Mouse (Mus musculus): ENCODE results near the gene Rps27rt. TPM values are rescaled to one million over a fixed set of nuclear protein-coding genes. Genes with fewer than 3 reads are reported as not detected.
"Not testable (repeated sequence)": the region's sequence is repeated elsewhere in the genome, so short reads cannot be mapped to it uniquely, and the experiment has no call there.

The Rps27rt gene
- polyA plus RNA-seq (2012; rRNA removed) = 104 and 150 TPM in 2 replicates

GRCm38 (mm10) chr9:114982689-114983360 is at the start of gene Rps27rt:
Rps27rt (minus strand) TSS chr9:114982739.
- no peak for DNase-seq (ENCODE audit: low read depth)

GRCm38 (mm10) chr9:115031046-115031445 is 48.5 kb upstream of the Rps27rt start:
- not testable (repeated sequence) for DNase-seq (ENCODE audit: low read depth)

DNA sequence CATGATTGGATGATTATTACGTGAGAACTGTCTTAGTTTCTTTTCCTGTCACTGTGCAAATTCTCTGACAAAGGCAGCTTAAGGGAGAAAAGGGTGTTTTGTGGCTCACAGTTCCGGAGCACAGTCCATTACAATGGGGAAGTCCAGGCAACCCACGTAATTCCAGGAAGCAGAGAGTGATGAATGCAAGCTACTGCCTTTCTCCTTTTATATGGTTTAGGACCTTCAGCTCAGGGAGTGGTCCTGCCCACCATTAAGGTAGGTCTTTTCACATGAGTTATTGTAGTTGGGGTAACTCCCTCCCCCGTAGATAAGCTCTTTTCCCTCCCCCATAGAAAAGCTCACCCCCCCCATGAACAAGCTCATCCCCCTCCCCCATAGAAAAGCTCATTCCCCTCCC is 48.0 kb upstream of the Rps27rt start:
- no peak for DNase-seq (ENCODE audit: low read depth)

GRCm38 (mm10) chr9:115029307-115029706 is 46.8 kb upstream of the Rps27rt start:
- no peak for DNase-seq (ENCODE audit: low read depth)

DNA sequence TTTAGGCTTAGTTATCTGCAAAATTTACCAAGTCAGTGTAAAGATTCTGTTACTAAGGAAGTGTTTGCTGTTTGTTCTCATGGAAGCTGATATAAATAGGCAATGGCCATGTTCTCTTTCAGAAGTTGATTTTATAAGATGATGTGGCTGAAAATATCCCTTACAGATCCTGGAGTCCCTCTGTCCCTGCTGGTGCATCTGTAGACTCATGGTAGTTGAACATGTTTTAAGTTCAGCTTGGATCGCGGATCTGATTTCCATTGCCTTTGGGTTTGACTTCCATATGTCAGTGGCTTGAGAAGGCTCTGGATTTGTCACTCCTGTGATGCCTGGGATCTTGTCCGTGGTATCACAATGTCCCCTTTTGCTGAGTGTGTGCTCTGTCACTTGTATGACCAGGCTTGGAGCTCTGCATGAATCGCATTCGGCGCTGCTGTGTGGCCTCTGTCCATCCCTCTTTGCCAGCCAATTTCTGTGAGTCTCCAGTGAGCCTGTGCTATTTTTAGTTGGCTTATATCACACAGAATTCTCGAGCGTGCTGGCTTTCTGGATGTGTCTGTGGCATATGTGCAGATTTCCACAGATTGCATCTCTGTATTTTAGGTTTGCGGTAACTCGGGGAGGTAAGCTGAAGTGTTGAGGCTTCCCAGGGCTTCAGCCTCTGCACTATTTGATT is 41.3 kb upstream of the Rps27rt start:
- no peak for DNase-seq (ENCODE audit: low read depth)

- DNase-seq (ENCODE audit: low read depth) = no peak
Observed at GRCm38 (mm10) chr9:115023137-115023536, 40.6 kb upstream of the Rps27rt start.

- no peak for DNase-seq (ENCODE audit: low read depth)
Observed at GRCm38 (mm10) chr9:115021419-115021818, 38.9 kb upstream of the Rps27rt start.

GRCm38 (mm10) chr9:115020141-115020540 is 37.6 kb upstream of the Rps27rt start:
- no peak for DNase-seq (ENCODE audit: low read depth)

GRCm38 (mm10) chr9:115012367-115012766 is 29.8 kb upstream of the Rps27rt start:
- DNase-seq (ENCODE audit: low read depth) = no peak

GRCm38 (mm10) chr9:115008194-115008593 is 25.7 kb upstream of the Rps27rt start:
- DNase-seq (ENCODE audit: low read depth) = no peak

- DNase-seq (ENCODE audit: low read depth) = no peak
Observed at GRCm38 (mm10) chr9:115007776-115008175, 25.2 kb upstream of the Rps27rt start.

- DNase-seq (ENCODE audit: low read depth) = no peak
Observed at GRCm38 (mm10) chr9:115005446-115005845, 22.9 kb upstream of the Rps27rt start.

DNA sequence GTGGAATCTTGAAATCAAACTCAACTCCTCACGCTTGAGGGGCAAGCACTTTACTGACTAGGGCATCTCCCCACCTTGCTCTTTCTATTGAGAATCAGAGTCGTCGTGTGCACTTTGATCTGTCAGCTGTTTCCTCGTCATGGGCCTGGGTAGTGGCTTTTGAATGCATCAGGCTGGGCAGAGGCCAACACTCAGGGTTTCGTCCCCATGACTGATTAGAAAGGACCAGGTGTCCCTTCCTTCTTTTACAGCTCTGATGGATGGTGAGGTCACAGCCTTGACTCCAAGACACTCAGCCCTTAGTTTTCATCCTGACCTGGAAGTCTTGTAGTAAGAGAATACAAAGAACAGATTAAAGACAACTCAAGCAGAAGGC is 17.2 kb upstream of the Rps27rt start:
- no peak for DNase-seq (ENCODE audit: low read depth)

DNA sequence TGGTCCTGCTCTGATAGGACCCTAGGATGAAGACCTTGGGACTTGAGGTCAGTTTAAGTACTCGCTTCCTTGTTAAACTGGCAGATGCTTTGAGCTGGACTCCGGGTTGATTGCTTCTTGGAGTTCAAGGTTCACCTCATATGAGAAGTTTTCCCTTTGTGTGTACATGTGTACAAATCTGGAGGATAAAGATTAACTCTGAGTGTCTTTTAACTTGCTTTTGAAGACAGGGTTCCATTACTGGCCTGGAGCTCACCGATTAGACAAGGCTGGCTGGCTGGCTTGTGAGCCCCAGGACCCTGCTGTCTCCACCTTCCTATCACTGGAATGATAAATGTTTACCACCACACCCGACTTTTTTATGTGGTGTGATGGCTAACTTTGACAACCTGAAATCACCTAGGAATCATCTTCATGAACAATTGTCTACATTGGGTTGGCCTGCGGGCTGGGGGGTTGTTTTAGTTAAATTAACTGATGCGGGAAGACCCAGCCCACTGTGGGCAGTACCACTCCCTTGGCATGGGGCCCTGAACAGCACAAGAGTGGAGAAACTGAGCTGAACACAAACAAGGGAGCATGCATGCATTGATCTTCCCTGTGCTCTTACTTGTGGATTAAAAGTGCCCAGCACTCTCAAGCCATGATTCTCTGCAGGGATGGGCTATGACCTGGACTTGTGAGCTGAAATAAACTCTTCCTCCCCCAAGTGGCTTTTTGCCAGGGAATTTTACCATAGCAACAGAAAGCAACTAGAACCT is 16.7 kb upstream of the Rps27rt start:
- DNase-seq (ENCODE audit: low read depth) = no peak

GRCm38 (mm10) chr9:114996489-114996888 is 13.9 kb upstream of the Rps27rt start:
- no peak for DNase-seq (ENCODE audit: low read depth)

- DNase-seq (ENCODE audit: low read depth) = no peak
Observed at GRCm38 (mm10) chr9:114995716-114996115, 13.2 kb upstream of the Rps27rt start.

GRCm38 (mm10) chr9:114995250-114995649 is 12.7 kb upstream of the Rps27rt start:
- no peak for DNase-seq (ENCODE audit: low read depth)

DNA sequence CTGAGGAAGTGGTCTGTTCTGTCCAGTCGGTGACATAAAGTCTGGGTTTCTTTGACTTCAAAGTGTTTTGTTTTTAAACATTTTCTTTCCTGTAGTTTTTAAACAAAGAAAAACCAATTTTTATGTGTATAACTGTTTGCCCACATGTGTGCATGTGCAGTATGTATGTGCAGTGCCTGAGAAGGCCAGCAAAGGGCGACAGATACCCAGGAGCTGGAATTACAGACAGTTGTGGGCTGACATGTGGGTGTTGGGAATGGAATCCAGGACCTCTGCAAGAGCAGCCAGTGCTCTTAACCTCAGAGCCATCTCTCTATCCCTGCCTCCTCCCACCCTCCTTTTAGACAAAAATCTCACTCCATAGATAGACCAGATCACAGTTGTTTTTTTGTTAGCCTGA is 10.0 kb upstream of the Rps27rt start:
- no peak for DNase-seq (ENCODE audit: low read depth)

GRCm38 (mm10) chr9:114990421-114990820 is 7.9 kb upstream of the Rps27rt start:
- DNase-seq (ENCODE audit: low read depth) = no peak

- DNase-seq (ENCODE audit: low read depth) = no peak
Observed at GRCm38 (mm10) chr9:114988610-114989327, 6.2 kb upstream of the Rps27rt start.

GRCm38 (mm10) chr9:114988029-114988428 is 5.5 kb upstream of the Rps27rt start:
- no peak for DNase-seq (ENCODE audit: low read depth)

DNA sequence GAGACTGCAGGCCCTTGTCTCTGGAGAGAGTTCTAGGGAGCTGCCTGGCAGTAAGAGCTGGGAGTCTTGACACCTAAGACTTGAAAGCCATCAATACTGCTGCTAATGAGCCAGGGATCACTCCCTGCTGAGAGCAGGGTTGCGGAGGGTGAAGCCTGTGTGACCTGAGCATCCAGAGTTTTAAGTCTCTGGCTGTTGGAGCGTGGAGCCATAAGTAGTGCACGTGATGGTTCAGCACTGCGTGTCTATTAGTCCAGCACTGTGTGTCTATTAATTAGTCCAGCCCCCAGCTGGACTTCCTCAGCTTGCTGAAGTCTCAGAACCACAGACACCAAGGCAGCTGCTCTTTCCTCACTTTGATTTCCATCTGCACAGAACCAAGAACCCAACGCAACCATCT is 3.8 kb upstream of the Rps27rt start:
- no peak for DNase-seq (ENCODE audit: low read depth)
